25 mouse cellular contexts compared by ENCODE assay signal in genomic region chr16:44656181-44656580, GRCm38 (mm10).
"Had no signal": no experiment of that assay in that cellular context is flagged by ENCODE, and none has a peak within 500 bp of the region (broad histone marks: within the 10 kb centered on the region; RNA-seq: fewer than 3 reads in every experiment).

No protein-coding gene starts in this region.

- H3K27me3 ChIP-seq: heart, embryonic 12.5 days; hindbrain, embryonic 13.5 days; hindbrain, embryonic 15.5 days; kidney, embryonic 15.5 days; limb, embryonic 12.5 days; liver, embryonic 13.5 days had no signal

- DNase-seq: gastrocnemius, postnatal 14 days; gastrocnemius, postnatal 36 days; heart, adult 18-20 months; heart, postnatal 14 days; heart, postnatal 36 days; kidney, adult 11 months; kidney, adult 2 months; kidney, adult 9 months; kidney, postnatal 14 days; kidney, postnatal 36 days; layer of hippocampus, adult 9-11 months; layer of hippocampus, postnatal 36 days; left cerebral cortex, postnatal 4 days; liver; liver, embryonic 13.5 days had no signal

- H3K4me3 ChIP-seq: heart, embryonic 10.5 days; heart, embryonic 12.5 days; hindbrain, embryonic 13.5 days; hindbrain, embryonic 15.5 days; kidney, embryonic 15.5 days; limb, embryonic 12.5 days; liver, embryonic 13.5 days had no signal

- H3K4me2 ChIP-seq: heart, embryonic 12.5 days; hindbrain, embryonic 13.5 days; hindbrain, embryonic 15.5 days; kidney, embryonic 15.5 days; limb, embryonic 12.5 days; liver, embryonic 11.5 days; liver, embryonic 13.5 days had no signal

- ATAC-seq: hindbrain, postnatal 0 days; intestine, embryonic 16.5 days had no signal

- H3K4me1 ChIP-seq: heart, embryonic 10.5 days; hindbrain, embryonic 15.5 days; liver, embryonic 13.5 days had no signal

- H3K27ac ChIP-seq: heart, embryonic 10.5 days; hindbrain, embryonic 13.5 days; hindbrain, embryonic 15.5 days; hindbrain, postnatal 0 days; kidney, embryonic 15.5 days; kidney, postnatal 0 days; limb, embryonic 12.5 days; liver, embryonic 13.5 days had no signal

- H3K9ac ChIP-seq: heart, embryonic 12.5 days; hindbrain, embryonic 13.5 days; hindbrain, embryonic 15.5 days; kidney, embryonic 15.5 days; limb, embryonic 12.5 days; liver, embryonic 13.5 days had no signal

- H3K36me3 ChIP-seq: heart, embryonic 10.5 days; heart, embryonic 12.5 days; hindbrain, embryonic 13.5 days; hindbrain, embryonic 15.5 days; kidney, embryonic 15.5 days; limb, embryonic 12.5 days; liver, embryonic 13.5 days had no signal

- H3K9me3 ChIP-seq: heart, embryonic 10.5 days; heart, embryonic 12.5 days; hindbrain, embryonic 13.5 days; hindbrain, embryonic 15.5 days; kidney, embryonic 15.5 days; liver, embryonic 13.5 days had no signal
